Mouse (Mus musculus): ENCODE results near the gene Bcl9. TPM values are rescaled to one million over a fixed set of nuclear protein-coding genes. Genes with fewer than 3 reads are reported as not detected.

Gene Bcl9
- total and polyA plus RNA-seq, 3 experiments, result 2.1 to 20.8 TPM; not detected in 1

DNA sequence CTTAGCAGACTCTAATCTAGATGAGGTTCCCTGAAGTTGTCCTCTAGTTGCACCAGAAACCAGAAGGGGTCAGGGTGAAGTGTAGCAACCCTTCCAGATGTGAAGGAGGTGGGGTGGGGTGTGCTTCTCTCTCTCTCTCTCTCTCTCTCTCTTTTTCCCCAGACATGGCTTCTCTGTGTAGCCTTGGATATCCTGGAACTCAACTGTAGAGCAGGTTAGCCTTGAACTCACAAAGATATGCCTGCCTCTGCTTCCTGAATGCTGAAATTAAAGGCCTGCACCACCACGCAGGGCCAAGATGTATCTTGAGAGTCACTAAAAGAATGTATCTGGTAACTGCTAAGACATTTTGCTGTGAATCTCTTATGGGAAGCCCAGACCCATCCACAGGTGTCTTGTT is 140.4 kb downstream of the Bcl9 start:
- Histone ChIP-seq H3K36me3 (ENCODE audit: control insufficient read depth in 1 of 2, insufficient read depth in 2 of 2, low read length in 2 of 2) (peaks cover 0 to 17% of the 10 kb centered on the region in 2 experiments; a peak in 2 of 4 replicates), H3K9me3 (replicated peaks; ENCODE audit: insufficient read depth, low read length) (no peaks in the 10 kb centered on the region), H3K27me3 (ENCODE audit: control insufficient read depth in 1 of 2, insufficient read depth in 2 of 2, low read length in 2 of 2) (no peaks in the 10 kb centered on the region), H3K4me3 (ENCODE audit: control insufficient read depth in 1 of 2, insufficient read depth in 1 of 2, low read depth in 2 of 2, low read length in 2 of 2) (peak overlapping the region; percentile 32 to 70), H3K79me2 (ENCODE audit: control insufficient read depth, insufficient read depth, low read length, poor library complexity) (peaks cover 18% of the 10 kb centered on the region), H3K9ac (ENCODE audit: control insufficient read depth, low read depth, low read length, poor library complexity, severe bottlenecking) (peak overlapping the region; percentile 68), H3K27ac (ENCODE audit: control insufficient read depth, low read depth, low read length) (peak overlapping the region; percentile 34; the same call in 1 of the 2 replicates), H3K4me1 (ENCODE audit: control insufficient read depth in 1 of 2, insufficient read depth in 2 of 2, low read length in 2 of 2) (peaks cover 4 to 16% of the 10 kb centered on the region in 2 experiments)
- DNase-seq (ENCODE audit: low read depth, low spot score), result peak; percentile 91
- 0 out of 2 replicates have a peak, but pooled peaks have one; percentile 10 for TF ChIP-seq JUND (IDR thresholded peaks at IDR 0.05; ENCODE audit: low read depth, low read length)
- TF ChIP-seq TAL1 (IDR thresholded peaks at IDR 0.05; ENCODE audit: low read length), result no peak
- 0 out of 2 replicates have a peak, but pooled peaks have one; percentile 2 for TF ChIP-seq TCF12 (IDR thresholded peaks at IDR 0.05; ENCODE audit: low read depth, low read length)
- peak; percentile 61 for TF ChIP-seq TBP (IDR thresholded peaks at IDR 0.05; ENCODE audit: low read depth, low read length)
- TF ChIP-seq USF2 (IDR thresholded peaks at IDR 0.05; ENCODE audit: borderline replicate concordance in 1 of 2, insufficient read depth in 1 of 2, low read depth in 1 of 2, low read length in 2 of 2), result no peak
- TF ChIP-seq USF1 (IDR thresholded peaks at IDR 0.05; ENCODE audit: low read depth, low read length), result no peak
- TF ChIP-seq SIN3A (IDR thresholded peaks at IDR 0.05; ENCODE audit: low read length), result no peak
- no peak for TF ChIP-seq POLR2AphosphoS2 (IDR thresholded peaks at IDR 0.05; ENCODE audit: low read length)
- TF ChIP-seq RCOR1 (IDR thresholded peaks at IDR 0.05; ENCODE audit: low read depth, low read length), result no peak
- TF ChIP-seq ZMIZ1 (IDR thresholded peaks at IDR 0.05; ENCODE audit: low read depth, low read length), result no peak
- TF ChIP-seq CHD1 (IDR thresholded peaks at IDR 0.05; ENCODE audit: low read depth, low read length), result no peak
- TF ChIP-seq POLR2A (IDR thresholded peaks at IDR 0.05; ENCODE audit: control insufficient read depth in 1 of 2, insufficient read depth in 1 of 2, low read depth in 1 of 2, low read length in 2 of 2, poor library complexity in 1 of 2), result no peak

DNA sequence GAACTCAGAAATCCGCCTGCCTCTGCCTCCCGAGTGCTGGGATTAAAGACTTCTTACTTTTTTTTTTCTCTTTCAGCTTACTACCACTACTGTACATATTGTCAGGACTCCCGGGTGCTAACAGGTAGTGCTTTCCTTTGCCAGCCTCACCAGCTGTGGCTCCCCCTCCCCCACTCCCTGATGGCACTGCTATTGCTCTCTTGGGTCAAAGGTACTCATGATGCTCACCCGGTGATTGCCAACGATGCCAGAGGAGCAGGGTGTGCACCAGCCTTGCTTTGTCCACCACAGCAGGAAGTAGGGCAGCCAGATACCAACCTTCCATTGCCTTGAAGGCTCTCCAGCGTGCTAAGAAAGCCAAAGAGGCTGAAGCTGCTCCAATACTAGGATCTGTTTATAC is 141.3 kb downstream of the Bcl9 start:
- H3K27ac ChIP-seq (ENCODE audit: control insufficient read depth, low read depth, low read length), result no peak overlapping the region
- TF ChIP-seq BHLHE40 (IDR thresholded peaks at IDR 0.05; ENCODE audit: borderline replicate concordance, low read depth, low read length), result no peak
- H3K9ac ChIP-seq (ENCODE audit: control insufficient read depth, low read depth, low read length, poor library complexity, severe bottlenecking), result no peak overlapping the region
- H3K9me3 ChIP-seq (replicated peaks; ENCODE audit: insufficient read depth, low read length), result no peaks in the 10 kb centered on the region
- DNase-seq (ENCODE audit: low read depth, low spot score), result no peak
- H3K4me3 ChIP-seq (ENCODE audit: control insufficient read depth in 1 of 2, insufficient read depth in 1 of 2, low read depth in 2 of 2, low read length in 2 of 2), result no peak overlapping the region
- H3K27me3 ChIP-seq (ENCODE audit: control insufficient read depth in 1 of 2, insufficient read depth in 2 of 2, low read length in 2 of 2), result peaks cover 2 to 6% of the 10 kb centered on the region in 2 experiments; a peak in 1 of 4 replicates
- H3K4me1 ChIP-seq (ENCODE audit: control insufficient read depth in 1 of 2, insufficient read depth in 2 of 2, low read length in 2 of 2), result peaks cover 4 to 16% of the 10 kb centered on the region in 2 experiments
- H3K79me2 ChIP-seq (ENCODE audit: control insufficient read depth, insufficient read depth, low read length, poor library complexity), result peaks cover 15% of the 10 kb centered on the region
- peaks cover 0 to 17% of the 10 kb centered on the region in 2 experiments; a peak in 2 of 4 replicates for H3K36me3 ChIP-seq (ENCODE audit: control insufficient read depth in 1 of 2, insufficient read depth in 2 of 2, low read length in 2 of 2)

Other genes with a start within 250 kb of the Bcl9 start
- 27.7 and 34.4 TPM in 2 replicates for gene Acp6, start 139.1 kb downstream of the Bcl9 start, total RNA-seq (2012; rRNA removed)
- 10 to 100 TPM in 1 of 2 experiments, not detected in 1; 66.9 TPM for gene Acp6, start 139.1 kb downstream of the Bcl9 start, polyA plus RNA-seq (2012; ENCODE audit: insufficient read depth in 1 of 2, insufficient read length in 2 of 2, low read depth in 1 of 2, low replicate concordance in 2 of 2, missing spikeins in 1 of 2)
- gene Olfr1402, start 124.1 kb upstream of the Bcl9 start, total RNA-seq (2012; rRNA removed), result not detected in 2 replicates
- gene Olfr1402, start 124.1 kb upstream of the Bcl9 start, polyA plus RNA-seq (2012; ENCODE audit: insufficient read depth in 1 of 2, insufficient read length in 2 of 2, low read depth in 1 of 2, low replicate concordance in 2 of 2, missing spikeins in 1 of 2), result not detected